Mouse (Mus musculus) ES-E14 (cell line): ENCODE measurements around the gene Dnajb1.

Experiments used
- HCFC1 ChIP-seq: IDR thresholded peaks from 2 replicates; pipeline ENCODE4 v1.6.1; 2012; ENCODE audit warnings: low read length, inconsistent platforms, borderline replicate concordance; ENCODE audit not compliant: insufficient read depth
- MAFK ChIP-seq: IDR thresholded peaks from 2 replicates; pipeline ENCODE4 v1.6.1; 2014; ENCODE audit warnings: mild to moderate bottlenecking, low read depth, low read length, inconsistent platforms; ENCODE audit not compliant: insufficient read depth
- ZNF384 ChIP-seq: IDR thresholded peaks from 2 replicates; pipeline ENCODE4 v1.6.1; 2012; ENCODE audit warnings: low read depth, low read length, inconsistent platforms

GRCm38 (mm10) chr8:83608398-83608829 is 421 bp downstream of the Dnajb1 start:
- TF ChIP-seq ZNF384 = no peak
- TF ChIP-seq MAFK = no peak
- no peak; the same call in 1 of the 2 replicates for TF ChIP-seq HCFC1
